Mouse (Mus musculus): ENCODE results near the gene Gm3139. TPM values are rescaled to one million over a fixed set of nuclear protein-coding genes. Genes with fewer than 3 reads are reported as not detected.
"Not testable (repeated sequence)": the region's sequence is repeated elsewhere in the genome, so short reads cannot be mapped to it uniquely, and the experiment has no call there.

Gm3139 gene
- not detected in 2 replicates for polyA plus RNA-seq (2016; fragmentation: Nextera tagmentation; extraction: Ambion mirVana)

GRCm38 (mm10) chr5:94525987-94526386, at the start of gene Gm3139:
TSS of gene Gm3139 (plus strand) at chr5:94526287.
- not testable (repeated sequence) for ATAC-seq; H3K9ac ChIP-seq; H3K27me3 ChIP-seq (replicated peaks); H3K4me2 ChIP-seq; H3K4me3 ChIP-seq; H3K4me1 ChIP-seq; H3K27ac ChIP-seq; H3K36me3 ChIP-seq; H3K9me3 ChIP-seq (replicated peaks)
- WGBS (ENCODE audit: insufficient replicate concordance), result no CpG with 5 or more reads among the region's 2 CpGs

Other genes starting within 250 kb of the Gm3139 start
- gene A430089I19Rik, start 219.5 kb upstream of the Gm3139 start, polyA plus RNA-seq (2016; fragmentation: Nextera tagmentation; extraction: Ambion mirVana), result not detected in 2 replicates
- not detected in 2 replicates for gene Gm6502, start 211.9 kb upstream of the Gm3139 start, polyA plus RNA-seq (2016; fragmentation: Nextera tagmentation; extraction: Ambion mirVana)
- gene AA792892, start 186.5 kb upstream of the Gm3139 start, polyA plus RNA-seq (2016; fragmentation: Nextera tagmentation; extraction: Ambion mirVana), result not detected in 2 replicates
- not detected in 2 replicates for gene Gm7682, start 80.5 kb upstream of the Gm3139 start, polyA plus RNA-seq (2016; fragmentation: Nextera tagmentation; extraction: Ambion mirVana)
- not detected in 2 replicates for gene Gm3147, start 90.1 kb downstream of the Gm3139 start, polyA plus RNA-seq (2016; fragmentation: Nextera tagmentation; extraction: Ambion mirVana)
- gene Gm6509, start 97.7 kb downstream of the Gm3139 start, polyA plus RNA-seq (2016; fragmentation: Nextera tagmentation; extraction: Ambion mirVana), result not detected in 2 replicates
- gene Gm6205, start 122.1 kb downstream of the Gm3139 start, polyA plus RNA-seq (2016; fragmentation: Nextera tagmentation; extraction: Ambion mirVana), result not detected in 2 replicates

Data from liver, embryonic 12.5 days (tissue).